12 mouse cellular contexts compared by ENCODE assay signal in the genomic region with DNA sequence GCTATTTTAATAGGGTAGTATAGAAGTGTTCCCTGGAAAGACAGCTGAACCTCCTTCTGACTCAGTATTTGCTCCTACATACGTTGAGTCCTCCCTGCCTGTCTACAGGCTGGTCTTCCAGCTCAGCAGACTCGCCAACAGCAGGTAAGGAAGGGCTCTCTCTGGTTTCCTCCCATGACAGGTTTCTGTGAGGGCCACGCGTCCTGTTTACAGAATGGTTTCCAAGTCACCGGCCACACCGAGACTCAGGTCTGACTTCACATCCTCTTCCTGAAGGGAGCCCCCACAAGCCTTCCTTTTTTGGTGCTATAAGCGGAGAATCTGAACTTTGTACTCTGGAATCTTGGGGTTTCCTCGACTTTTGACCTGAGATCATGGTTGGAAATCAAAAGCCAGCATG. TPM values are rescaled to one million over a fixed set of nuclear protein-coding genes. Genes with fewer than 3 reads are reported as not detected.
A peak's percentile ranks its signal among the peaks of the same experiment; 100 is the strongest.
DNase-seq lines count a peak whose midpoint lies in the region; ATAC-seq and TF ChIP-seq lines count a peak whose summit lies in the region.
"Had no signal": no experiment of that assay in that cellular context is flagged by ENCODE, and none has a peak within 500 bp of the region (broad histone marks: within the 10 kb centered on the region; RNA-seq: fewer than 3 reads in every experiment).

No protein-coding gene starts in this region.

- no peak overlapping the region for H3K27ac ChIP-seq in liver, adult 2 months (replicated peaks; ENCODE audit: insufficient read depth, low read depth, low read length)
- no peak overlapping the region for H3K27ac ChIP-seq in liver, embryonic 12.5 days
- H3K27ac ChIP-seq: kidney, postnatal 0 days had no signal

- H3K27me3 ChIP-seq in liver, adult 2 months (ENCODE audit: control insufficient read depth, insufficient read depth, low read length) = peaks cover 3% of the 10 kb centered on the region; the same call in 1 of the 2 replicates
- peaks cover 8% of the 10 kb centered on the region for H3K27me3 ChIP-seq in liver, embryonic 12.5 days (replicated peaks)
- no peaks in the 10 kb centered on the region for H3K27me3 ChIP-seq in splenic B cell, adult 2 months (ENCODE audit: control insufficient read depth, insufficient read depth, low read length, poor library complexity, severe bottlenecking)

- ATAC-seq in liver, embryonic 12.5 days = no peak
- peak; percentile 35 to 43 for ATAC-seq in hematopoietic stem cell, adult 5-6 weeks (replicated peaks in 1 of 2; ENCODE audit: insufficient read depth in 1 of 2, low FRiP score in 2 of 2, low TSS enrichment in 1 of 2, low read depth in 1 of 2, poor library complexity in 2 of 2, severe bottlenecking in 2 of 2)

- TF ChIP-seq POLR2A in liver, adult 2 months (IDR thresholded peaks at IDR 0.05; ENCODE audit: extremely low read depth, insufficient read depth, low read length) = no peak

- no peaks in the 10 kb centered on the region for H3K79me2 ChIP-seq in liver, adult 2 months (ENCODE audit: control insufficient read depth, insufficient read depth, low read length)

- TF ChIP-seq CTCF in liver, adult 2 months (IDR thresholded peaks at IDR 0.05; ENCODE audit: low read depth, low read length) = no peak

- H3K4me3 ChIP-seq in liver, adult 2 months (ENCODE audit: insufficient read depth, low read depth, low read length) = no peak overlapping the region
- no peak overlapping the region for H3K4me3 ChIP-seq in liver, embryonic 12.5 days

- no peaks in the 10 kb centered on the region for H3K36me3 ChIP-seq in liver, adult 2 months (ENCODE audit: control insufficient read depth, insufficient read depth, low read length)
- no peaks in the 10 kb centered on the region for H3K36me3 ChIP-seq in liver, embryonic 12.5 days
- no peaks in the 10 kb centered on the region; the same call in none of the 2 replicates for H3K36me3 ChIP-seq in splenic B cell, adult 2 months (ENCODE audit: control insufficient read depth, insufficient read depth, low read length, poor library complexity, severe bottlenecking)

- DNase-seq in liver, adult 2 months (ENCODE audit: extremely low read depth, low read depth, low spot score) = peak; percentile 8
- peak; percentile 65 for DNase-seq in CD4-positive, CD25-positive, alpha-beta regulatory T cell, adult 2 months (ENCODE audit: low read depth, low spot score)
- peak; percentile 83 for DNase-seq in splenic B cell, adult 2 months (ENCODE audit: low read depth, low spot score)
- DNase-seq in frontal cortex, adult 2 months (ENCODE audit: extremely low spot score in 1 of 2, low spot score in 1 of 2) = no peak
- DNase-seq in embryo, embryonic 11 days = no peak
- no peak for DNase-seq in right cerebral cortex, adult 18-20 months
- DNase-seq: adrenal gland, adult 8-10 months; cerebellum, adult 18-20 months; heart, postnatal 36 days had no signal

- no peaks in the 10 kb centered on the region for H3K9me3 ChIP-seq in liver, embryonic 12.5 days (replicated peaks)

- 73% methylated on average over 8 of the region's 8 CpGs for WGBS in liver, adult 2 months
- 29% methylated on average over 8 of the region's 8 CpGs for WGBS in liver, embryonic 12.5 days (ENCODE audit: insufficient replicate concordance)

- H3K4me2 ChIP-seq in liver, embryonic 12.5 days = no peak overlapping the region

- no peak overlapping the region for H3K9ac ChIP-seq in liver, adult 2 months (ENCODE audit: low read depth, low read length)
- no peak overlapping the region for H3K9ac ChIP-seq in liver, embryonic 12.5 days

- H3K4me1 ChIP-seq in liver, adult 2 months (ENCODE audit: control insufficient read depth, insufficient read depth, low read length) = no peaks in the 10 kb centered on the region
- H3K4me1 ChIP-seq in liver, embryonic 12.5 days = peaks cover 35% of the 10 kb centered on the region

RNA-seq across cellular contexts. Expression of gene Rassf2, which starts 7.4 kb away (rescaled TPM):
- total RNA-seq in liver, adult 2 months (2014; rRNA removed) = 1.3 and 1.5 TPM in 2 replicates
- polyA plus RNA-seq in liver, adult 2 months (2012; rRNA removed) = 0.45 and 0.84 TPM in 2 replicates
- 3.1 and 3.5 TPM in 2 replicates for polyA plus RNA-seq in liver, embryonic 12.5 days (2016; fragmentation: Nextera tagmentation; extraction: Ambion mirVana)
- total RNA-seq in hematopoietic stem cell, adult 5-6 weeks (2017) = 103 and 130 TPM in 2 replicates
- polyA plus RNA-seq in frontal cortex, adult 2 months (2012; rRNA removed) = 31.4 and 35.8 TPM in 2 replicates

Comparison
In these comparisons a context has a peak if more than half of its experiments do, and no peak if none do; other contexts are left out.
1. DNase-seq: peak in liver, adult 2 months (single experiment), CD4-positive, CD25-positive, alpha-beta regulatory T cell, adult 2 months (single experiment) and splenic B cell, adult 2 months (single experiment); none in frontal cortex, adult 2 months (0 of 2), embryo, embryonic 11 days (single experiment) and right cerebral cortex, adult 18-20 months (single experiment).